Mouse (Mus musculus): ENCODE results near the gene Fmo1.
"Not testable (repeated sequence)": the region's sequence is repeated elsewhere in the genome, so short reads cannot be mapped to it uniquely, and the experiment has no call there.

The Fmo1 gene

DNA sequence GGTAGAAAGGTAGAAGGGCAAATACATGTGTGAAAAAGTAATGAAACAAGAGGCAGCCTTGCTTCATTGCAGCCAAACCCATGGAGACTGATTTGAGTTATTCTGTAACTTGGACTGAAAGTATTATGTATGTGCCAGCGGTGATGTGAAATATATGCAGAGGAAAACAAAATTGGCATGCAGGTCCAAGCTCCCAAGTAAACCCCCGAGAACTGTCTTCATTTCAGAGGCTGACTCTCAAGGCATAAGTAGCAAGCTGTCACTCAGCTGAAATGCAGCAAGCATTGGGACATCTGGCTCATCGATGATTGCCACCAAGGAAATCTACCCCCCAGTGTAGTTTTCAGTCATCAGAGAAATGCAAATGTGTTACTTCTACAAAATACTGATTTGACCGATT is 81.2 kb downstream of the Fmo1 start:
- no peak for DNase-seq

DNA sequence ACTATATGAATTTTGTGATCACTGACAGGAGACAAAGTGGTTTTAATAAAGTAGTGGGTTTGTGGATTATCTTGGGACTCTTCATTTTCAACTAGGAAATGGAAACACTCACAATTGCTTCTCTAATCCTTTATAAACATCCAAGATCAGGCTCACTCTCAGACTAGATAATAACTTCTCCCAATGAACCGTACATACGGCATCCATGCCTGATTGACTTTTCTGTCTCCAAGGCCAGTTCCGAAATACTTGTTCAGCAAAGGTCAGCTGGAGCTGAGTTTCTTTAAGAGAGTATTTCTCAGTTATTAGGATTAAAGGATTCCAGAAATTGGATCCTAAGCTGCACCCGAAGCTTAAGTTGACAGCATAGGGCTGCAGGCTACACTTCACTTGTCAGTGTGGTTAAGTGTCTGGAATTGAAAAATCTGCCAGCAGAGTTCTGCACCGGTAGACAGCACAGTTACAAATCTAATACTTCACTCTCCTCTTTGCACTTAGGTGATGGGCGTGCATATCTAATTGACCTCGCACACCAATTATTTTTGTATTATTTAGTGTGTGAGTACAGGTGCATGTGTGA is 82.7 kb downstream of the Fmo1 start:
- DNase-seq: no peak

DNA sequence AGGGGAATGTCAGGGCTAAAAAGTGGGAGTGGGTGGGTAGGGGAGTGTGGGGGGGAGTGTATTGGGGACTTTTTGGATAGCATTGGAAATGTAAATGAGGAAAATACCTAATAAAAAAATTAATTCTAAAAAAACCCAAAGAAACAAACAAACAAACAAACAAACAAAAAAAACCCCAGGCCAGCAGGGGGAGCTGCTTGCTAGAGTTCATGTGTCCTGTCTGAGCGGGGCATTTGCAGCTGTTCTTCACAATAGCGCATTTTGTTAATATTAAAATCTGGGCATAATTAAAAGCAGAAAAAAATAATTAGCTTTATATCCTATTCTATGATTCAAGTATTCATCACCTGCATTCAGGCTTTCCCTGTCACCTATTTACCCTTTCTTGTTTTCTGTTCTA is 85.4 kb downstream of the Fmo1 start:
- DNase-seq: not testable (repeated sequence)
